Mouse (Mus musculus): ENCODE results near the gene Ripply1.
"Not testable (repeated sequence)": the region's sequence is repeated elsewhere in the genome, so short reads cannot be mapped to it uniquely, and the experiment has no call there.

The Ripply1 gene

GRCm38 (mm10) chrX:139780988-139781387, 1.2 kb downstream of the Ripply1 start:
- DNase-seq (ENCODE audit: low spot score in 2 of 2), result no peak

- DNase-seq (ENCODE audit: low spot score in 2 of 2), result no peak
These were observed 2.8 kb downstream of the Ripply1 start for GRCm38 (mm10) chrX:139779401-139779800.

- no peak for DNase-seq (ENCODE audit: low spot score in 2 of 2)
These were observed 3.3 kb downstream of the Ripply1 start for GRCm38 (mm10) chrX:139778886-139779285.

- no peak for DNase-seq (ENCODE audit: low spot score in 2 of 2)
These were observed 4.8 kb downstream of the Ripply1 start for GRCm38 (mm10) chrX:139777357-139777756.

GRCm38 (mm10) chrX:139775084-139775612, 7.0 kb downstream of the Ripply1 start:
- DNase-seq (ENCODE audit: low spot score in 2 of 2), result no peak

GRCm38 (mm10) chrX:139774309-139775083, 7.7 kb downstream of the Ripply1 start:
- DNase-seq (ENCODE audit: low spot score in 2 of 2), result peak in 1 of 2 experiments; percentile 13

- no peak for DNase-seq (ENCODE audit: low spot score in 2 of 2)
These were observed 12.0 kb downstream of the Ripply1 start for GRCm38 (mm10) chrX:139769975-139770637.

- DNase-seq (ENCODE audit: low spot score in 2 of 2), result no peak
These were observed 19.6 kb downstream of the Ripply1 start for GRCm38 (mm10) chrX:139762546-139762945.

- not testable (repeated sequence) for DNase-seq (ENCODE audit: low spot score in 2 of 2)
These were observed 23.5 kb downstream of the Ripply1 start for GRCm38 (mm10) chrX:139758634-139759033.

- DNase-seq (ENCODE audit: low spot score in 2 of 2), result peak in 1 of 2 experiments; percentile 22
These were observed 30.3 kb downstream of the Ripply1 start for GRCm38 (mm10) chrX:139751855-139752254.

GRCm38 (mm10) chrX:139737066-139737465, 45.1 kb downstream of the Ripply1 start:
- DNase-seq (ENCODE audit: low spot score in 2 of 2), result no peak

- no peak for DNase-seq (ENCODE audit: low spot score in 2 of 2)
These were observed 51.6 kb downstream of the Ripply1 start for GRCm38 (mm10) chrX:139730541-139730940.

Measured in frontal cortex, postnatal 10 days (tissue).